Mouse (Mus musculus): Measurements from ENCODE around the gene Mcm3ap.

DNA sequence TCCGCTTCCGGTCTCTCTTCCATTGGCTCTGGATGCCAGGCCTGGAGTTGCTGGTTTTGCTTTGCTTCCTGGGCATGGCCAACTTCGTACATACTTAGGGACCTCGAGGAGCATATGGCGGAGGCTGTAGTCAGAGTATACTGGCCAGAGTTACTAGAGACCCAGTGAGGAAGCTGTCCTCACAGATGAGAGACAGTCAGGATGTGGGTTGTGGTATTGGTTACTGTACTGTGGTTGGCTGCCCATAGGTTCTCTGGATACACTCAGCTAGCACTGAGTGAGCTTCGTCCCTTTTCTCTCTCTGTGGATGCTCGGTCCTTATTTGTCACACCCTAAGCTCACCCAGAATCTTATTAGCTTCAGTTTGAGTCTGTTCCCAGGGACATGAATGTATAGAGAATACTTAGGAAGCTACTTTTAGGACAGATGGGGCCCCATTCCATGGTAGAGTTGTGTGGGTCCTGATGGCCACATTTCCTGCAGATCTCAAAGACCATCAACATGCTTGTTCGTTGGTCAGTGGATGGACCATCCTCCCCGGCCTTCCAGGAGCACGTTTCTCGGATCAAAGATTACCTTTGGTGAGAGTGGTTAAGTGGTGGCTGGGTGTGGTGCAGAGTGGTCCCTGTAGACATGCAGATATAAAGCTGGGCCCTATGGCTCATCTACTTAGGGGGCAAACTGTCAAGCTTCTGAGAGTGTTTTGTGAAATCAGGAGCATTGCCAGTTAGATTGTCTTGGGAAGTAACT lies 72.8 kb downstream of the Mcm3ap start:
- TF ChIP-seq CTCF (IDR thresholded peaks at IDR 0.05; ENCODE audit: borderline replicate concordance, control insufficient read depth, extremely low read depth, insufficient read depth, low read length, poor library complexity): no peak
- no peak for TF ChIP-seq POLR2A (IDR thresholded peaks at IDR 0.05; ENCODE audit: control insufficient read depth, extremely low read depth, insufficient read depth, low read length, poor library complexity)
